Mouse (Mus musculus) lung, embryonic 16.5 days (tissue): ENCODE results near the gene Olfr131. TPM values are rescaled to one million over a fixed set of nuclear protein-coding genes. Genes with fewer than 3 reads are reported as not detected.
"Not testable (repeated sequence)": the region's sequence is repeated elsewhere in the genome, so short reads cannot be mapped to it uniquely, and the experiment has no call there.

Experiments used
- ATAC-seq: fragments of 200-750 bp; cut with Nextera tagmentation; 2 replicates; pipeline ENCODE4 v1.8.0; 2017; ENCODE audit warnings: low read depth, mild to moderate bottlenecking, moderate library complexity
- H3K27ac ChIP-seq: fragments of 300-500 bp; sonication (generic); 2 replicates; pipeline ENCODE4 v1.5.1; 2014; ENCODE audit warnings: mild to moderate bottlenecking, control low read depth, low read length
- H3K27me3 ChIP-seq: fragments of 300-500 bp; sonication (generic); 2 replicates; pipeline ENCODE4 v1.6.1; 2014; ENCODE audit warnings: low read depth, low read length, mixed read lengths; ENCODE audit not compliant: control insufficient read depth, insufficient read depth
- H3K36me3 ChIP-seq: fragments of 300-500 bp; sonication (generic); 2 replicates; pipeline ENCODE4 v1.6.1; 2014; ENCODE audit warnings: low read length; ENCODE audit not compliant: control insufficient read depth, insufficient read depth
- H3K4me1 ChIP-seq: fragments of 300-500 bp; sonication (generic); replicated peaks from 2 replicates; pipeline ENCODE4 v1.6.1; 2014; ENCODE audit warnings: low read length, mixed read lengths; ENCODE audit not compliant: control insufficient read depth, insufficient read depth
- H3K4me2 ChIP-seq: fragments of 300-500 bp; sonication (generic); 2 replicates; pipeline ENCODE4 v1.6.1; 2014; ENCODE audit warnings: low read depth, low read length, control low read depth
- H3K4me3 ChIP-seq: fragments of 300-500 bp; sonication (generic); 2 replicates; pipeline ENCODE4 v1.5.1; 2014; ENCODE audit warnings: mild to moderate bottlenecking, low read length, control low read depth
- H3K9ac ChIP-seq: fragments of 300-500 bp; sonication (generic); 2 replicates; pipeline ENCODE4 v1.6.1; 2014; ENCODE audit warnings: low read length, control low read depth
- H3K9me3 ChIP-seq: fragments of 300-500 bp; sonication (generic); 2 replicates; pipeline ENCODE4 v1.6.1; 2016; ENCODE audit warnings: low read length; ENCODE audit not compliant: control insufficient read depth
- WGBS: fragments of 180-500 bp; shearing (Covaris S2); extraction: QIAGEN DNeasy Blood & Tissue Kit; methylation state at CpG from one replicate; pipeline ENCODE4 v1.1.7; 2014; 5-methylcytosine and 5-hydroxymethylcytosine counted together
- polyA plus RNA-seq: library from polyadenylated mRNA; unstranded; fragments of >200 nt; fragmentation: Nextera tagmentation; extraction: Ambion mirVana; gene quantifications from 2 replicates; pipeline ENCODE4 v1.2.1, GENCODE M21; 2015

The Olfr131 gene
- not detected in 2 replicates for polyA plus RNA-seq

DNA sequence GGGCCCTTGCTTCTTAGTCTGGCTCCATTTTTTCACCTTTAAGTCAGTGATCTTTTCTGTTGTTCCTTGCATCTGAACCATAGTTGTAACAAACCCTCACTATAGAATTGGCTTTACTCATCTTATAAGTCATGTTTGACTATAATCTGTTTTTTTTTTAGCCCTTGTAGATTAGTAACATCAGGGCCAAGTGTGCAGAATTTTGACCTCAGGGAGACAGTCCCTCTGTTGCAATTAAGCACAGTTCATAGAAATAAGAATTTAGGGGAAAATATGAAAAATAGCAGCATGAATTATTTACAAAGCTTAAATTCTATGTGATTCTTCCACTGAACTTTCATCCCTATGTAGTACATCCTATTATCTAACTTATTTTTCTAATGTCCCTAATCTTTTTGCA lies at the start of gene Olfr131:
TSS of gene Olfr131 (minus strand) at position 101 of the 400 bp plus-strand sequence.
- Histone ChIP-seq H3K4me3 (no peak within 1 kb of the TSS), H3K27me3 (no peaks in the 10 kb centered on the region), H3K36me3 (no peaks in the 10 kb centered on the region), H3K4me2 (no peak within 1 kb of the TSS), H3K4me1 (no peaks in the 10 kb centered on the region), H3K9ac (no peak within 1 kb of the TSS), H3K9me3 (no peaks in the 10 kb centered on the region), H3K27ac (no peak within 1 kb of the TSS)
- ATAC-seq, result no peak

DNA sequence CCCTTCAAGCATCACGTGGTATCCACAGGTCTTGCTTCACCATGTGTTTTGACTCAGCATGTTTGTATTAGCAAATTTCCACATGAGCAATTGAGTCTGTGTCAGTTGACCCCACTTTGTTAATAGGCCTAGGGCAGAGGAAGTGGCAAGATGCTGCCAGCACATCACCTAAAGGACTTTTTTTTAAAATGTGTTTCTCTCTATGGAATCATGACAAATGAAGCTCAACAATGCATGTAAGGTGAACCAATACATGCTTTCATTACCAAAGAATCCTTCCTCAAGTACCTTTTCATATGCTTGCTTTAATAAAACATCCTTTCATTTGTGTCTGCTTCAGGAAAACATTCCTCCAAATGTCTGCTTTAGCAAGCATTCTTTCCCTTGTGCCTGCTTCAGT lies 45.9 kb upstream of the Olfr131 start, which contains the start of gene Olfr132:
TSS of gene Olfr132 (minus strand) at position 101 of the 400 bp plus-strand sequence.
- ATAC-seq, result no peak

DNA sequence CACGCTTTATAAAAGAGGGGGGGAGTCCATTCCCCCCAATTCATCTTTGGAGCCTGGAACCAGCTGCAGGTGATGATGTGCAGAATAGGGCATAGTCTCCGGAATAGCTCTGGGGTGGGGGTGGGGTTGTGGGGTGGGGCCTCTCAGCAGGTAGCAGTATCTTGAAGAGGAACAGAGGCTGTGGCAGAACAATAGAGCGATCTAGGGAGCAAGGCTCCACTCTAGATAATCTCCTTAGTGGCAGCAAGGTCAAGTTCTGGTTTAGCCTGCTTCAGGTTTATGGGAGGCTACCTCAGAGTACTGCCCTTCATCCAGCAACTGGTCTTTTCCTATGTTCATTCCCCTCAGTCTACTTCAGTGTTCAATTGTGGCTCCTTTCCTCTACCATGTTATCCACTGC lies 36.9 kb upstream of the Olfr131 start:
- ATAC-seq, H3K4me1 ChIP-seq, H3K27ac ChIP-seq, H3K4me3 ChIP-seq, H3K9ac ChIP-seq, H3K27me3 ChIP-seq, H3K9me3 ChIP-seq, H3K4me2 ChIP-seq, H3K36me3 ChIP-seq: not testable (repeated sequence)
- 46% methylated on average over 3 of the region's 3 CpGs for WGBS

More for the DNA sequence above, 45.9 kb upstream of the Olfr131 start, which contains the start of gene Olfr132:
- Histone ChIP-seq H3K4me3 (no peak within 1 kb of the TSS), H3K9me3 (peaks cover 3% of the 10 kb centered on the region; the same call in 1 of the 2 replicates), H3K27me3 (no peaks in the 10 kb centered on the region), H3K27ac (no peak within 1 kb of the TSS), H3K36me3 (no peaks in the 10 kb centered on the region), H3K9ac (no peak within 1 kb of the TSS), H3K4me1 (no peaks in the 10 kb centered on the region), H3K4me2 (no peak within 1 kb of the TSS)
- WGBS, result 45% methylated on average over 1 of the region's 1 CpGs

DNA sequence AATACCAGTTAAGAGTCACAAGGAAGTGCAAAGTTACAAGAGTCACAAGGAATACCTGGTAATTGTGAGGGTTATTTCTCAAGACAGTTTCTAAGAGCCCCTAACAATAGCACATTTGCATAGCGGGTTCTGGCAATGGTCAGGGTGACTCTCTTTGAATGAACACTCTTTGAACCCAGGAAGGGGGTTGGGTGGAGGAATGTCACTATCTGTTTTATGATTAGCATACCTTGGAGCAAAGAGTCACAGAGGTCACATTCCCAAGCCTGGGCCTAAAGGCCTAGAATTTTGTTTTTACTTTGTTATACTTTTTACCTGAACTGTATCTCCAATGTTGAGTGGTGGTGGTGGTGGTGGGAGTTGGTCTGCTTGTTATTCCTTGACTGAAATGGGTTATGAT lies 35.7 kb upstream of the Olfr131 start:
- H3K27ac ChIP-seq, ATAC-seq, H3K27me3 ChIP-seq, H3K36me3 ChIP-seq, H3K4me3 ChIP-seq, H3K9ac ChIP-seq, H3K9me3 ChIP-seq, H3K4me1 ChIP-seq, H3K4me2 ChIP-seq: not testable (repeated sequence)
- WGBS, result 80% methylated on average over 1 of the region's 1 CpGs

DNA sequence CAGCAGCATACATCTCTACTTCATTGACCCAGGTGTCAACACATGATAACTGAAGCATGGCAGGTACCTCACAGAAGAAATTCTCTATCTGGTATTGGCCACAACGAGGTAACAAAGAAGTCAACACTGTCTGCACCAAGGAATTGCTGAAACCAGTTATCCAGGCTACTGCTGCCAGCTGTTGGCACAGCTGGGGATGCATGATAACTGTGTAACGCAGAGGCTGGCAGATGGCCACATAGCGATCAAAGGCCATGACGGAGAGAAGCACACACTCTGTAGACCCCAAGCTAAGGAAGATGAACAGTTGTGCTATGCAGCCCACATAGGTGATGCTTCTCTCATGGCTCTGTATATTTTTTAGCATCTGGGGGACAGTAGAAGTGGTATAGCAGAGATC lies 6.1 kb downstream of the Olfr131 start:
- no peak overlapping the region for H3K27ac ChIP-seq
- H3K4me1 ChIP-seq, result no peaks in the 10 kb centered on the region
- ATAC-seq, result no peak
- H3K4me3 ChIP-seq, result no peak overlapping the region
- H3K27me3 ChIP-seq, result no peaks in the 10 kb centered on the region
- no peak overlapping the region for H3K9ac ChIP-seq
- H3K4me2 ChIP-seq, result no peak overlapping the region
- no peaks in the 10 kb centered on the region for H3K36me3 ChIP-seq
- H3K9me3 ChIP-seq, result no peaks in the 10 kb centered on the region; the same call in 1 of the 2 replicates
- 78% methylated on average over 4 of the region's 4 CpGs for WGBS

DNA sequence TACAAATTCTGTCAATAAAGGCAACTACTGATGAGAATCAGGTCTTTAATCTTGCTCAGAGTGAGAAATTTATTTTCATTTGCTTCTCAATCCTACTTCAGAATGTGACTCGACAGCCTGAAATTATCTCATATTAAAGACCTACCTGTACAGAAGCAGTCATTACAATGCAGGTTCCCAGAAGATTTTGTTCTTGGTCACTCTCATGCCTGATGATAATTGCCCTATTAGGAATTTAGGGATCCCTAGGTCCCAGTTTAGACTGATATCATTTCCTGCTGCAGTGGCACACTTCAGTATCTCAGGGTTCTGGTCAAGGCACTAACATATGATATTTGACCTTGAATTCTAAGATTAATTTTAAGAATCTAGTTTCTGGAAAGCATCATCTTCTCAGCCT lies 24.9 kb downstream of the Olfr131 start, which contains the start of gene Olfr130:
TSS of gene Olfr130 (plus strand) at position 301 of the 400 bp plus-strand sequence.
- 93% methylated on average over 1 of the region's 1 CpGs for WGBS
- no peak within 1 kb of the TSS for H3K4me3 ChIP-seq
- H3K9me3 ChIP-seq, result no peaks in the 10 kb centered on the region; the same call in 1 of the 2 replicates
- H3K27me3 ChIP-seq, result no peaks in the 10 kb centered on the region
- H3K4me1 ChIP-seq, result no peaks in the 10 kb centered on the region
- no peak within 1 kb of the TSS for H3K4me2 ChIP-seq
- H3K27ac ChIP-seq, result no peak within 1 kb of the TSS
- H3K9ac ChIP-seq, result no peak within 1 kb of the TSS
- H3K36me3 ChIP-seq, result no peaks in the 10 kb centered on the region
- ATAC-seq, result no peak

DNA sequence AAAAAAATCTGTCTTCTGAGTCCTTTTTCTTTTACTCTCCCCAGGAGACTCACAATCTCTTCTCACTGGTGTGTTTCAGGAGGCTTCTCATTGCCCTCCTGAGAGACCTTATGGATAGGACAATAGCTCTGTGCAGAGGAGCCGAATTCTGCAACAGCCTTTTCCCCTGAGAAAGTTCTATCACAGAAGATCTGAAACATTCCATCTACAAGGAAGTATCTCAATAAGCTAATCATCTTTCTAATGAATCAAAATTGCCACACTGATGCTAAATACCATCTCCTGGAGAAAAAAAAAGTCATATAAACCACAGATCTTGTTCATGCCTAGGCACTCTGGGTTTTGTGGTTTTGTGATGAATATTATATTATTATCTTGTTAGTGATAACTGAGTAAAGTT lies 28.5 kb downstream of the Olfr131 start, which contains the start of gene Olfr129:
TSS of gene Olfr129 (minus strand) at position 101 of the 400 bp plus-strand sequence.
- Histone ChIP-seq H3K4me2 (no peak within 1 kb of the TSS), H3K4me3 (no peak within 1 kb of the TSS), H3K27ac (no peak within 1 kb of the TSS), H3K9me3 (no peaks in the 10 kb centered on the region; the same call in 1 of the 2 replicates), H3K9ac (no peak within 1 kb of the TSS), H3K36me3 (no peaks in the 10 kb centered on the region), H3K4me1 (no peaks in the 10 kb centered on the region), H3K27me3 (no peaks in the 10 kb centered on the region)
- no peak for ATAC-seq
- WGBS, result 34% methylated on average over 1 of the region's 1 CpGs

Other genes starting within 250 kb of the Olfr131 start
- gene Olfr126, start 241.2 kb downstream of the Olfr131 start, polyA plus RNA-seq, result not detected in 2 replicates
- gene Olfr127, start 188.3 kb downstream of the Olfr131 start, polyA plus RNA-seq, result not detected in 2 replicates
- gene Olfr128, start 168.1 kb downstream of the Olfr131 start, polyA plus RNA-seq, result not detected in 2 replicates
- gene Olfr761, start 135.6 kb downstream of the Olfr131 start, polyA plus RNA-seq, result not detected in 2 replicates
- gene Olfr129, start 28.6 kb downstream of the Olfr131 start, polyA plus RNA-seq, result not detected in 2 replicates
- gene Olfr130, start 24.8 kb downstream of the Olfr131 start, polyA plus RNA-seq, result not detected in 2 replicates
- gene Olfr132, start 45.8 kb upstream of the Olfr131 start, polyA plus RNA-seq, result not detected in 2 replicates
- not detected in 2 replicates for gene Olfr133, start 56.6 kb upstream of the Olfr131 start, polyA plus RNA-seq
- gene Olfr134, start 82.7 kb upstream of the Olfr131 start, polyA plus RNA-seq, result not detected in 2 replicates
- not detected in 2 replicates for gene Olfr135, start 115.6 kb upstream of the Olfr131 start, polyA plus RNA-seq
- not detected in 2 replicates for gene Olfr138, start 172.3 kb upstream of the Olfr131 start, polyA plus RNA-seq
- gene Olfr137, start 218.9 kb upstream of the Olfr131 start, polyA plus RNA-seq, result not detected in 2 replicates
- gene Olfr136, start 241.1 kb upstream of the Olfr131 start, polyA plus RNA-seq, result not detected in 2 replicates